Mouse (Mus musculus) brain, embryonic 14.5 days (tissue): ENCODE measurements at regions not wholly inside any gene's neighbourhood (a gene's known extent, or its start where the extent isn't known, plus 50 kb on each side); places are given as distances from the start of the nearest gene placed in this dataset.

Experiments
- CTCF ChIP-seq: fragments of 200-500 bp; IDR thresholded peaks from 2 replicates; pipeline ENCODE4 v1.5.1; 2012; ENCODE audit warnings: inconsistent platforms, mild to moderate bottlenecking, moderate library complexity, borderline replicate concordance; ENCODE audit not compliant: insufficient read depth, insufficient read length; ENCODE audit errors: extremely low read depth
- POLR2A ChIP-seq: fragments of 200-500 bp; IDR thresholded peaks from 2 replicates; pipeline ENCODE4 v1.6.1; 2012; ENCODE audit warnings: mild to moderate bottlenecking, inconsistent platforms, borderline replicate concordance; ENCODE audit not compliant: poor library complexity, insufficient read depth, insufficient read length, severe bottlenecking; ENCODE audit errors: extremely low read depth

DNA sequence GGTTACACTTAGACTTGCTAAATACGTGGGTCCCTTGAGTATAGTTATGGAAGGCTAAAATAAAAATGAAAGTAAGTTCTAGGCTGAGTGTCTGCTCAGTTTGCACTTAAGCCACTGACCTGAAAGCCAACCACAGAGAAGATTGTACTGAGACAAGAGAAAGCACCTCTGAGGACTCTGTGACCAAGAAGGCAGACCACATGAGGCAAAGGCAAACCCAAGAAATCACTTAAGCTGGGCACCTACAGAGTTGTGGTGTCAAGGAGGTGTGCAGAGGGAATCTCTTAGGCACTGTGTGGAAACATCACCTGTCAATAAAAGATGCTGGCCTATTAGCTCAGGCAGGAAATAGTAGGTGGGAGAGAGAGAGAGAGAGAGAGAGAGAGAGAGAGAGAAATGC, 129.6 kb upstream of the Rap1b start:
- no peak for TF ChIP-seq CTCF
- TF ChIP-seq POLR2A: no peak
